Mouse (Mus musculus): ENCODE data around the gene Gaa. TPM values are rescaled to one million over a fixed set of nuclear protein-coding genes. Genes with fewer than 3 reads are reported as not detected.

Gaa gene
- polyA plus RNA-seq (2012), result 1.2 and 1.5 TPM in 2 replicates

DNA sequence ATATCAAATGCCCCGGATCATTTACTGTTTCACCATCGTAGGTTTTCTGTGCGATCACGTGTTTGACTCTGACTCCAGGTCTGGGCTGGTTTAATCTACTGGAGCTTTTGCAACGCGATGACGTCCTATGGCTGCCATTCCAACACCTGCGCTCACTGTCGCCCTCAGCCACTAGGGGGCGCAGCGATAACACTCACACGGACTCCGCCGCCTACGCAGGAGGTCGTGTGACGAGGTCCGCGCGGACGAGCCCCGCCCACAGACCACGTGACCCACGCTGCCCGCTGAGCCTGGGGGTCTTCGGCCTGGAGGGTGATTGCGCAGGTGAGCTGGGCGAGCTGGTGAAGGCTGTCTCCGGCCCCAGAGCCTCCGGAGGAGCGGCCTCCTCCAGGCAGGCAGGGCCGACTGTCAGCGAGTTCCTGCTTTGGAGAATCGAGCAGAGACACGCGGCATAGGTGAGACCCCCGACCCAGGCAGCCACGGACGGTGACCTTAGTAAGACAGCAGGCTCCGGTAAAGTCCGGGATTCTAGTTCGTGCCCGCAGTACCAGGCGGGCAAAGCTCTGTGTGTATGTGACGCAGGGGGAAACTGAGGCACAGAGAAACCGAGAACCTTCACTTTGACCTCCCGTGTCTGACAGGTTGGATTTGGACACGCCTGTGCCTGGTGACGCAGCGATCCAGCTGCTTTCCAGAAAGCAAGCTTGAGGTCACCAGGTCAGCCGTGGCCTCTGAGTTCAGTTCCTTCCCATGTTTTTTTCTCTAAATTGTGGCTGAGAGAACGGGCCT is at the start of gene Gaa:
Gaa (plus strand) TSS at position 120 of the 789 bp plus-strand sequence.
- no peaks in the 10 kb centered on the region for H3K9me3 ChIP-seq (ENCODE audit: control insufficient read depth, low read length)
- H3K36me3 ChIP-seq (ENCODE audit: control insufficient read depth), result peaks cover 13% of the 10 kb centered on the region
- H3K4me3 ChIP-seq (replicated peaks), result peak within 1 kb of the TSS; percentile 74
- TF ChIP-seq GATA1 (IDR thresholded peaks at IDR 0.05; ENCODE audit: low read length), result no peak
- TF ChIP-seq TAL1 (IDR thresholded peaks at IDR 0.05; ENCODE audit: low read length), result no peak
- H3K27me3 ChIP-seq (ENCODE audit: control insufficient read depth), result no peaks in the 10 kb centered on the region
- peaks cover 42% of the 10 kb centered on the region for H3K4me1 ChIP-seq (ENCODE audit: control insufficient read depth)

DNA sequence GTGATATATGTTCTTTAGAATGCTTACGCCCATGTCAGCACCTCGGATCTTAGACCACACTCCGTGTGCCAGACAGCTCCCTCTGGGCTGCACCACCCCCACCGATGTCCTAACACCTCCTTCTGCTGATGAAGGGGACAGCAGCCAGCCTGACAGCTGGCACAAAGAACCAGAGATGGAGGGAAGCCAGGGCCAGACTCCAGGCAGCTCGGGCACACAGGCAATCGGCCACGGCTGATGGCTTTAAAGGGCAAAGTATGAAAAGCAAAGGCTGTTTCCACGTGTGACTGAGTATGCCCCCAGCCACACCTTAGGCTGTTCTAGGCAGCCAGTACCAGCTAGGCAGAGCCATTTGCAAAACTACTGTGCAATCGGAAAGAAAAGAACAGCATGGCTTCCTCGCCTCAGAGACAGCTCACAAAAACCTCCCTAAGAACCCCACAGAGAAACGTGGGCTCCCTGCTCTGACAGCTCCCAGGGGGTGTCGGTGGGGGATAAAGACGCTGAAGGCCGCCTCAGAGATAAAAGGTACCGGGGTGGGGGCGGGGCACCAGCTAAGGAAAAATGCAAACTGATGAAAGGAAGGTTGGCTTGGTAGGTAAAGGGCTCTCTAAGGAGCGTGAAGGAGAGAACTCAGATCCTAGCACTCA is 47.7 kb upstream of the Gaa start:
- no peaks in the 10 kb centered on the region for H3K36me3 ChIP-seq (ENCODE audit: control insufficient read depth)
- TF ChIP-seq GATA1 (IDR thresholded peaks at IDR 0.05; ENCODE audit: low read length), result no peak
- TF ChIP-seq TAL1 (IDR thresholded peaks at IDR 0.05; ENCODE audit: low read length), result no peak
- no peaks in the 10 kb centered on the region for H3K9me3 ChIP-seq (ENCODE audit: control insufficient read depth, low read length)
- peaks cover 12% of the 10 kb centered on the region for H3K4me1 ChIP-seq (ENCODE audit: control insufficient read depth)
- H3K27me3 ChIP-seq (ENCODE audit: control insufficient read depth), result no peaks in the 10 kb centered on the region
- no peak overlapping the region for H3K4me3 ChIP-seq (replicated peaks)

DNA sequence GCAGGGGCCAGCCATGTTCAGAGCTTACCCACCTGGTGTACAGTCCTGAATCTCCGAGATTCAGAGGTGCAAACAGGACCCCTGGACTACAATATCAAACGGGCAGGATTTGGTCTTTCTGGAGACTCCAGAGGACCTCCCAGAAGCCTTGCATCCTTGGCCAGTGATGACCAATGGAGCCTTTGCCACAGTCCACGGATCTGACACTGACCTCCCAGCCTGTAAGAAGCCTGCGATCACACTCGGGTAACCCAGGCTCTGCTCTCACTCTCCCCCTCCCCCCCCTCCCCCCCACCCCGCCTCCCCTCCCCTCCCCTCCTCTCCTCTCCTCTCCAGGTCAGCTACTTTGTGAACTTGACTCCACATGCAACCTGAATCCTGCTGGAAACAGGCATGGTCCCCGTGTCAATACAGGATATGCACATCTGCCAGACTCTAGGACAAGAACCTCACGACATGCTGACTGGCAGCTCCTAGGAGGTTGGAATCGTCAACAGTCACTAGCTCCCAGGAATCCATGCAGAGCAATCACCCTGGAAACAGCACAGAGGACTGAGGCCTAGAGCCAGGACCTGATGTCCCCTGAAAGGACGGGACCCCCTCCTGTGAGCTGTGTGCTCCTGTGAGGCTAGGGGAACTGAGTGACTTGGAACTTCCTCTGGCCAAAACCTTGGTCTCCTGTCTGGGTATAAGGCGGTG is 45.7 kb upstream of the Gaa start:
- no peaks in the 10 kb centered on the region for H3K9me3 ChIP-seq (ENCODE audit: control insufficient read depth, low read length)
- no peak overlapping the region for H3K4me3 ChIP-seq (replicated peaks)
- no peaks in the 10 kb centered on the region for H3K36me3 ChIP-seq (ENCODE audit: control insufficient read depth)
- peaks cover 15% of the 10 kb centered on the region for H3K27me3 ChIP-seq (ENCODE audit: control insufficient read depth)
- no peak for TF ChIP-seq GATA1 (IDR thresholded peaks at IDR 0.05; ENCODE audit: low read length)
- no peak for TF ChIP-seq TAL1 (IDR thresholded peaks at IDR 0.05; ENCODE audit: low read length)
- no peaks in the 10 kb centered on the region for H3K4me1 ChIP-seq (ENCODE audit: control insufficient read depth)

DNA sequence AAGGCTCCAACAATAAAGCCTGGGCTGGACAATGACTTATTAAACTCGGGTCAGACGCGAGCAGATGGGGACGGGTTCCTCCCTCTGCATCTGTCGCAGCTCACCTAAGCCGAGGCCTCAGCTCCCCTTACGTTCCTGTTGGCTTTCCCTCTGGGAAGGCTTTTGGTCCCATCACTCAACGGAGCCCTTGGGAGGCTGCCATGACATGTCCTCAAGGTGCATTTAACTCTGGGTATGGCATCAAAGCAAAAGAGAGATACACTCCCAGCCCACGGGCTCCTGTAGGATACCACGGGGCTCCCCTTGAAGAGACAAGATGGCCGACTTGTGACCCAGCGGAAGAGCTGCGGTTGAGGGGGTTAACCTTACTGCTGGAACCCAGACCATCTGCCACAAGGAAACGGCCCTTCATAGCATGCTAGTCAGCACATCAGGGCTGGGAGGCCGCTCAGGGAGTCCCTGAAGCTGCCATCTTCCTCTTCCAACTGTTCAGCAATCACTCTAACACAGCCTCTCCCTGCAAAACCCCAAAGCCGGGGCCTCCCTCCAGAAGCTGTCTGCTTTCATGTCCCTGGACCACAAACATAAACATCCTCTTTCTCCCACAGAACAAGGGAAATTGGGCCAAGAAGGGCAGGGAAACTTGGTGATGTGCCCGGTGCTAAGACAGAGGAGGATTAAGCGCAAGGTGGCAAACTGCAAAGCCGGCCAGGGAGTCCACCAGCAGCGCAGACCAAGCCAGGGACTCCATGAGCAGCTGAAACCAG is 44.4 kb upstream of the Gaa start:
- peaks cover 28% of the 10 kb centered on the region for H3K27me3 ChIP-seq (ENCODE audit: control insufficient read depth)
- H3K4me1 ChIP-seq (ENCODE audit: control insufficient read depth), result peaks cover 6% of the 10 kb centered on the region
- no peaks in the 10 kb centered on the region for H3K9me3 ChIP-seq (ENCODE audit: control insufficient read depth, low read length)
- TF ChIP-seq GATA1 (IDR thresholded peaks at IDR 0.05; ENCODE audit: low read length) (no peak), TAL1 (IDR thresholded peaks at IDR 0.05; ENCODE audit: low read length) (no peak)
- no peaks in the 10 kb centered on the region for H3K36me3 ChIP-seq (ENCODE audit: control insufficient read depth)
- no peak overlapping the region for H3K4me3 ChIP-seq (replicated peaks)

DNA sequence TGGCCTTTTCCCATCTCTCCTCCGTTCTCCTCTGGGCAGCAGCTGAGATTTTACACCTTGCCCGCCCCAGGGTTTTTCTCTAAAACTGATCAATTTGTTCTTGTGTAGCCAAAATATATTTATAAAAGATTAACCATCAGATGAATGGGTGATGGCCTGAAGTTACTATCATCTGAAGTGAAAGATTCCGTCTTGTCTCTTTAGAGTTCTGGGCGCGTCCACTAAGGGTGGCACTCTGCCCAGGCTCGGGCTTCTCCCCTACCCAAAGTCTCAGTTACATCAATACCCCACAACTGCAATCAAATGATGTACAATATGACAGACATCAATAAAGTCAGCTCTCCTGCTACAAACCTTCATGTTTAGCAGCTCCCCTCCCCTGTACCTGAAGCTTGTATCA is 42.8 kb upstream of the Gaa start:
- Histone ChIP-seq H3K4me1 (ENCODE audit: control insufficient read depth) (peaks cover 14% of the 10 kb centered on the region), H3K4me3 (replicated peaks) (no peak overlapping the region), H3K36me3 (ENCODE audit: control insufficient read depth) (no peaks in the 10 kb centered on the region), H3K9me3 (ENCODE audit: control insufficient read depth, low read length) (no peaks in the 10 kb centered on the region), H3K27me3 (ENCODE audit: control insufficient read depth) (peaks cover 44% of the 10 kb centered on the region)
- TF ChIP-seq GATA1 (IDR thresholded peaks at IDR 0.05; ENCODE audit: low read length) (no peak), TAL1 (IDR thresholded peaks at IDR 0.05; ENCODE audit: low read length) (no peak)

DNA sequence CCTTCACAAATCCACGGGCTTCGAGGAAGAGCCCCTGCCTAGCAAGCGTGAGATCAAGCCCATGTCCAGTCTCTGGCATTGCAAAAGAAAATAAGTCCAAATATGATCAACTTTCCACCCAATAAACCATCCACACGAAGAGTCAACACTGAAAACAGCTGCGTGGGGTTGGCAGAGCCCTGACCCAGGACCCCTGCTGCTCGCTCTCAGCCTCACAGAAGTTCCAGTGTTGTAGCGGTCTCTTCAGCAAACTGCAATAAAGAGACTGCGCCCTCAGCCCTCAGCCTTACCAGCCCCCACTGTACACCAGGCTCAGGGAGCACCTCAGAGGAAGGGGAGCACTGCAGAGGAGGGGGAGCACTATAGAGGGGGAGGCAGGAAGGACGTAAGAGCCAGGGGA is 42.1 kb upstream of the Gaa start:
- Histone ChIP-seq H3K4me1 (ENCODE audit: control insufficient read depth) (peaks cover 14% of the 10 kb centered on the region), H3K27me3 (ENCODE audit: control insufficient read depth) (peaks cover 52% of the 10 kb centered on the region), H3K36me3 (ENCODE audit: control insufficient read depth) (no peaks in the 10 kb centered on the region), H3K4me3 (replicated peaks) (no peak overlapping the region), H3K9me3 (ENCODE audit: control insufficient read depth, low read length) (no peaks in the 10 kb centered on the region)
- TF ChIP-seq TAL1 (IDR thresholded peaks at IDR 0.05; ENCODE audit: low read length), result no peak
- no peak for TF ChIP-seq GATA1 (IDR thresholded peaks at IDR 0.05; ENCODE audit: low read length)

DNA sequence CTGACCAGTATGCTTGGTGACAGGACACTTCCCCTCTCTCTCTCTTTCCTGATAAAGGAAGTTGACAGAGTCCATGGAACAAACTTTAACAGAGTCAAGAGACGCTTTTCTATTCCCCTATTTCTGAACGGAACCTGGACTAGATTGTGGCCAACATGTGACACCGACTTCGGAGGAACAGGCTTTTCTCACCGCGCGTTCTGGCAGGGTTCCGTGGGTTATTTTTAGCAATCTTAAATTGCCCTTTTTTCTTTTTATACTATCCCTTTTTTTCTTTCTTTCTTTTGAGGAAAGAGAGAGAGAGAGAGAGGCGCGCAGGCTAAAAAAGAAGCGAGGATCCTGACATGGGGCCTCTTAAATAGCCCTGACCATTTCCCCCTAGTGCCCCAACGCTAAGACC is 40.1 kb upstream of the Gaa start:
- Histone ChIP-seq H3K4me3 (replicated peaks) (peak overlapping the region; percentile 51), H3K4me1 (ENCODE audit: control insufficient read depth) (peaks cover 14% of the 10 kb centered on the region), H3K9me3 (ENCODE audit: control insufficient read depth, low read length) (no peaks in the 10 kb centered on the region), H3K27me3 (ENCODE audit: control insufficient read depth) (peaks cover 57% of the 10 kb centered on the region), H3K36me3 (ENCODE audit: control insufficient read depth) (no peaks in the 10 kb centered on the region)
- TF ChIP-seq GATA1 (IDR thresholded peaks at IDR 0.05; ENCODE audit: low read length) (no peak), TAL1 (IDR thresholded peaks at IDR 0.05; ENCODE audit: low read length) (no peak)

DNA sequence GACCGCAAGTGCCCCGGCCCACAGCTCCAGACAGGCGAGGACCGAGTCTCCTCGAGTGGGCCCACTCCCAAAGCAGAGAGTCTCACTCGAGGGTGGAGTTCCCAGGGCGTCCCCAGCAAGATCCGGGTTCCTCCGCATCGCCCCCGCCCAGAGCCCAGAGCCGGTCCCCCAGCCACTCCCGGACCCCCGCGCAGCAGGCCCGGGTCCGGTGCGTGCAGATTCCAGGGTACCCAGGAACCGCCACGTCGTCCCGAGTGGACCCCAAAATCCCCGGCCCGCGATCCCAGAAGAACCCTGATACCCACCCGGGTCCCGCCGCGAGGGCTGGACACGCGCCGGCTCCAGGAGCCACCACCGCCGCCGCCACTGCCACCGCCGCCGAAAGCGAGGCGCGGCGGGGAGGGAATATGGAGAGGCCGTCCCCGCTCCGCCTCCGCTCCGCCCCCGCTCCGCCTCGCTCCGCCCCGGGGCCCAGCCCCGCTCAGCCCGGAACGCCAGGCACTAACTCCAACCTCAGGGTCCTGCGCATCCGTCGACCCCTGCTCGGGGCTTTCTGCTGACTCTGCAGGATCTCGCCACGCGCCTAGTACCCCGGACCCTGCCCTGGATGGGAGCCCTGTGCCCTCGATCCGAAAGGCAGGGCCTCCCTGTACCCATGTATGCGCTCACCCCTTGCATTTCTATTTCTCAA is 39.5 kb upstream of the Gaa start, which contains the start of the genes Tbc1d16 and Ccdc40:
Tbc1d16 (minus strand) TSS at position 409 of the 691 bp plus-strand sequence.
Ccdc40 (plus strand) TSS at position 482 of the 691 bp plus-strand sequence.
- peaks cover 57% of the 10 kb centered on the region for H3K27me3 ChIP-seq (ENCODE audit: control insufficient read depth)
- H3K4me3 ChIP-seq (replicated peaks), result peak within 1 kb of the TSS; percentile 51

More for the DNA sequence above, 39.5 kb upstream of the Gaa start, which contains the start of the genes Tbc1d16 and Ccdc40:
- Histone ChIP-seq H3K9me3 (ENCODE audit: control insufficient read depth, low read length) (no peaks in the 10 kb centered on the region), H3K36me3 (ENCODE audit: control insufficient read depth) (no peaks in the 10 kb centered on the region), H3K4me1 (ENCODE audit: control insufficient read depth) (peaks cover 14% of the 10 kb centered on the region)
- TF ChIP-seq GATA1 (IDR thresholded peaks at IDR 0.05; ENCODE audit: low read length) (no peak), TAL1 (IDR thresholded peaks at IDR 0.05; ENCODE audit: low read length) (no peak)

Data from erythroblast, embryonic 14.5 days (primary cell).